Mouse (Mus musculus) forebrain, embryonic 11.5 days (tissue): ENCODE measurements around the gene Nrp2. TPM values are rescaled to one million over a fixed set of nuclear protein-coding genes. Genes with fewer than 3 reads are reported as not detected.
A peak's percentile ranks its signal among the peaks of the same experiment; 100 is the strongest.

Experiments
- ATAC-seq: fragments of 200-750 bp; cut with Nextera tagmentation; replicated peaks from 2 replicates; pipeline ENCODE4 v1.8.0; 2017; ENCODE audit warnings: moderate TSS enrichment; ENCODE audit not compliant: low FRiP score
- DNase-seq: peaks from one replicate; pipeline ENCODE4 v3.0.0-alpha.2; 2017; ENCODE audit warnings: low spot score
- H3K27ac ChIP-seq: fragments of 300-500 bp; sonication (generic); 2 replicates; pipeline ENCODE4 v1.5.1; 2014; ENCODE audit warnings: low read depth, low read length
- H3K27me3 ChIP-seq: fragments of 300-500 bp; sonication (generic); 2 replicates; pipeline ENCODE4 v1.6.1; 2014; ENCODE audit warnings: mild to moderate bottlenecking, low read length, mixed read lengths; ENCODE audit not compliant: control insufficient read depth, insufficient read depth
- H3K36me3 ChIP-seq: fragments of 300-500 bp; sonication (generic); 2 replicates; pipeline ENCODE4 v1.6.1; 2014; ENCODE audit warnings: mild to moderate bottlenecking, low read length, moderate library complexity, mixed read lengths; ENCODE audit not compliant: control insufficient read depth, insufficient read depth
- H3K4me1 ChIP-seq: fragments of 300-500 bp; sonication (generic); replicated peaks from 2 replicates; pipeline ENCODE4 v1.6.1; 2014; ENCODE audit warnings: low read length, mixed read lengths; ENCODE audit not compliant: control insufficient read depth, insufficient read depth
- H3K4me2 ChIP-seq: fragments of 300-500 bp; sonication (generic); 2 replicates; pipeline ENCODE4 v1.6.1; 2014; ENCODE audit warnings: low read depth, mild to moderate bottlenecking, low read length, moderate library complexity, mixed read lengths; ENCODE audit not compliant: severe bottlenecking
- H3K4me3 ChIP-seq: fragments of 300-500 bp; sonication (generic); 2 replicates; pipeline ENCODE4 v1.5.1; 2014; ENCODE audit warnings: low read depth, low read length
- H3K9ac ChIP-seq: fragments of 300-500 bp; sonication (generic); 2 replicates; pipeline ENCODE4 v1.6.1; 2014; ENCODE audit warnings: low read length
- H3K9me3 ChIP-seq: fragments of 300-500 bp; sonication (generic); 2 replicates; pipeline ENCODE4 v1.6.1; 2016; ENCODE audit warnings: low read length, mixed read lengths; ENCODE audit not compliant: control insufficient read depth
- WGBS: fragments of 180-500 bp; shearing (Covaris S2); extraction: QIAGEN DNeasy Blood & Tissue Kit; methylation state at CpG from one replicate; pipeline ENCODE4 v1.1.7; 2014; 5-methylcytosine and 5-hydroxymethylcytosine counted together
- polyA plus RNA-seq: library from polyadenylated mRNA; unstranded; fragments of >200 nt; fragmentation: Nextera tagmentation; extraction: Ambion mirVana; gene quantifications from 2 replicates; pipeline ENCODE4 v1.2.1, GENCODE M21; 2014

Gene Nrp2
- 20.7 and 21.1 TPM in 2 replicates for polyA plus RNA-seq

DNA sequence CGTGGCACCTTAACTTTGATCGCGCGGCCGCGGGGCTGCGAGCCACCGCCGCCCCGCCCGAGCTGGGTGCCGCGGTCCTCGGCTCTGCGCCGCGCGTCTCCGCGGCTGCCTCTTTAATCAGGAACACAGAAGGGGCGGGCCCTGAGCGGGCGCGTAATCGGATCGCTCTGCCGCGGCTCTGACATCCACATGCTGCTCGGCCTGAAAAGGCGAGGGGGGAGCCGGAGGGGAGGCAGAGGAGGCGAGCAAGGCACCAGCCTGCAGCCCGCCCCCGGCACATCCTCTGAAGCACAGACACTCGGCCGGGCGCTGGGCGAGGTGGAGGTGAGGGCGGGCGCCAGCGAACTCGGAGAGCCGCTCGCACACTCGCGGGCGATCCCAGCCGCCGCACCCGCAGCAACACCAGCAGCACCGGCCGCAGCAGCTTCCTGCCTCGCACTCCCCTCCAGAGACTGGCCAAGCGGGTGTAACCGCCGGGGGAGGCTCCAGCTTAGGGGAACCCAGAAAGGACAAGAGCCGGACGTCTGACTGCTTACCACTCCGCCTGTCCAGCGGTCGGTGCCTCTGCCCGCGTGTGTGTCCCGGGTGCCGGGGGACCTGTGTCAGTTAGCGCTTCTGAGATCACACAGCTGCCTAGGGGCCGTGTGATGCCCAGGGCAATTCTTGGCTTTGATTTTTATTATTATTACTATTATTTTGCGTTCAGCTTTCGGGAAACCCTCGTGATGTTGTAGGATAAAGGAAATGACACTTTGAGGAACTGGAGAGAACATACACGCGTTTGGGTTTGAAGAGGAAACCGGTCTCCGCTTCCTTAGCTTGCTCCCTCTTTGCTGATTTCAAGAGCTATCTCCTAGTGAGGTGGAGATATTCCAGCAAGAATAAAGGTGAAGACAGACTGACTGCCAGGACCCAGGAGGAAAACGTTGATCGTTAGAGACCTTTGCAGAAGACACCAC, at the start of gene Nrp2:
TSS of gene Nrp2 (plus strand) at position 128 of the 959 bp plus-strand sequence.
- Histone ChIP-seq H3K27me3 (peaks cover 41% of the 10 kb centered on the region), H3K4me1 (peaks cover 20% of the 10 kb centered on the region), H3K9ac (peak within 1 kb of the TSS; percentile 67), H3K36me3 (no peaks in the 10 kb centered on the region), H3K4me3 (peak within 1 kb of the TSS; percentile 63), H3K27ac (peak within 1 kb of the TSS; percentile 25; the same call in 1 of the 2 replicates), H3K9me3 (no peaks in the 10 kb centered on the region), H3K4me2 (peak within 1 kb of the TSS; percentile 98)
- DNase-seq, result peak; percentile 92
- WGBS, result under 1% methylated on average over 72 of the region's 76 CpGs
- peak; percentile 80 for ATAC-seq

DNA sequence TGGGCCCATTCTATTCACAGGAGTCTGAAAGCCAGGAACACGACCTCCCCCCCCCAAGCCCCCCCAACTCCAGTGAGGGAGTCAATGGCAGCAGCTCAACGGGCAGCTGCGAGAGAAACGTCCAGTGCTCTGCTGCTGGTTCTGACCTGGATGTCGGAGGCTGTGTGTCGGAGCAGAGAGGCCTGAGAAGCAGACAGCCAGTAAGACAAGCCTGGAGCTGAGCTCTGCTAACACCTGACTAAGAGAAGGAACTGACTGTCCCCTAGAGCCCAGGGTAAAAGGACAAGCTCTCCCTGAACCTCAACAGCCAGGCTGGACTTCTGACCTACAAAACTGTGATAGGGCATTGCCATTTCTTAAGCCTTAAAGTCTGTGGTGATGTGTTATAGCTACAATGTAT, 48.6 kb upstream of the Nrp2 start:
- ATAC-seq (no peak), DNase-seq (no peak)
- Histone ChIP-seq H3K9me3 (no peaks in the 10 kb centered on the region), H3K27ac (no peak overlapping the region), H3K4me2 (no peak overlapping the region), H3K9ac (no peak overlapping the region), H3K4me1 (no peaks in the 10 kb centered on the region), H3K36me3 (no peaks in the 10 kb centered on the region), H3K27me3 (no peaks in the 10 kb centered on the region), H3K4me3 (no peak overlapping the region)
- WGBS, result 68% methylated on average over 6 of the region's 6 CpGs

DNA sequence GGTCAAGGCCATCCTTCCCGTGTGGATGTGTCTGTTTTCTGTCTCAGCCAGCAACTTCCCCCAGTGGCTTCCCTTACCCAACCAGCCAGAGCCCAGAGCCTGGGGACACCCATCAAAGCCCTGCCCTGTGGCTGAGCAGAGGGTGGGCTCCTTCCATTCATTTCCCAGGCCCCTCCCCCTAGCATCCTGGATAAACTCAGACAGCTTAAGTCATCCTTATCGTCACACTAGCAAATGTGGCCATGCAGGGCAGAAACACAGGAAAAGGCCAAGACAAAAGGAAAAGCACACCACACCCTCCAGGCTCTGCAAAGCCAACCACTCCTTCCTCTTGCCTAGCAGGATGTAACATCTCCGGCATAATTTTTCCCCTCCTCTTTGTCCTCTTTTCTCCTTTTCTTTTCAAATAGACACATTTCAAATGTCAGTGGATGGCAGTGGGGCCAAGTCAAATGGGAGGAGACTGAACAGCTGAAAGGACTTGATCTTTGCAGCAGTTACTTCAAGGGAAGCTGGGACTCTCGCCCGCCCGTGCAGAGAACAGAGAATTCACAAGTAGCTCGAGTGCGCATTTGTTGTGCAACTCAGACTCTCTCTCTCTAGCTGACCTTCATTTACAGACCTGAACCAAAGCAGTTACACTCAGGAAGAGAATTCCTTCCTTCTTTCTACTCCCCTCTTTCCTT, 38.0 kb upstream of the Nrp2 start:
- ATAC-seq (no peak), DNase-seq (no peak)
- Histone ChIP-seq H3K9ac (no peak overlapping the region), H3K27me3 (no peaks in the 10 kb centered on the region), H3K4me2 (no peak overlapping the region), H3K36me3 (no peaks in the 10 kb centered on the region), H3K27ac (no peak overlapping the region), H3K4me1 (no peaks in the 10 kb centered on the region), H3K4me3 (no peak overlapping the region), H3K9me3 (no peaks in the 10 kb centered on the region)
- 59% methylated on average over 8 of the region's 8 CpGs for WGBS

DNA sequence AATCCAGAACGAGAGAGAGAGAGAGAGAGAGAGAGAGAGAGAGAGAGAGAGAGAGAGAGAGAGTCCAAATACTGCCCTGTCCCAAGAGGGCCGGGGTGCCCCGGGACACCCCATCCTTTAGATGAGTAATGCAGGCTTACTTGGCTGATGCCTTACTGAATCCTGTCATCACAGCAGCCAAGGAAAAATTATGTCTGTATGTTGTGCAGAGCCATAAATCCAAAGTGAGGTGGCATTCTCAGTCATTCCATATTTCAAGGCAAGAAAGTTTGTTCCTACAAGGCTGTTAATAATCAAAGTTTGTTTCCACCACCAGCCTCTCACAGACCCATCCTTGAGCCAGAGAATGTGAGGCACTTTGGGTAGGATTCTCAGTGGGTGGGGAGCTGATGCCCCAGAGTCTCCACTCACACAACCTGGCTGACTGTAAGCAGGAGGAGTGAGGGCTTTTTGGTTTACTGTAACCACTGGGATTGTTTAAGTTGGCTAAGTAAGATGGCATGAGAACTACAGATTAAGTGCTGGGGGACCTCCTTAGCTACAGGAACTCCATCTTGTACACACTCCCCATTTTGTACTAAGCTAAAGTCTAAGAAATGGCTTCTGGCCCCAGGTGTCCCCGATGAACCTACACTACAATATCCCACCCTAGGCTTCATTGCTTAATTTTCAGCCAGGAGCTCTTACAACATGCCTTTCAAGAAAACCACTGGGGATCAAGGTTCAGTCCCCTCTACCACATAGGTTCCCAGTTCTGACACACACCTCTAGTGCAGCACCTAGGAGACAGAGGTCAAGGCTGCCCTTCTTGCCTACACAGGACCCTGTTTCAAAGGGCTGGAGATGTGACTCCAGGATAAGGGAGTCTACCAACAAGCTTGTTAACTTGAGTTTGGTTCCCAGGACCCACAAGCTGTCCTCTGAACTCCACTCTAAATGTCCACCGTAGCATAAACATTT, 37.0 kb upstream of the Nrp2 start:
- H3K27me3 ChIP-seq, result no peaks in the 10 kb centered on the region
- H3K4me2 ChIP-seq, result no peak overlapping the region
- no peaks in the 10 kb centered on the region for H3K9me3 ChIP-seq
- whole genome bisulfite sequencing, result 87% methylated on average over 5 of the region's 5 CpGs
- ATAC-seq, result no peak
- H3K9ac ChIP-seq, result no peak overlapping the region
- H3K27ac ChIP-seq, result no peak overlapping the region
- no peaks in the 10 kb centered on the region for H3K36me3 ChIP-seq
- DNase-seq, result no peak
- H3K4me1 ChIP-seq, result no peaks in the 10 kb centered on the region
- H3K4me3 ChIP-seq, result no peak overlapping the region

DNA sequence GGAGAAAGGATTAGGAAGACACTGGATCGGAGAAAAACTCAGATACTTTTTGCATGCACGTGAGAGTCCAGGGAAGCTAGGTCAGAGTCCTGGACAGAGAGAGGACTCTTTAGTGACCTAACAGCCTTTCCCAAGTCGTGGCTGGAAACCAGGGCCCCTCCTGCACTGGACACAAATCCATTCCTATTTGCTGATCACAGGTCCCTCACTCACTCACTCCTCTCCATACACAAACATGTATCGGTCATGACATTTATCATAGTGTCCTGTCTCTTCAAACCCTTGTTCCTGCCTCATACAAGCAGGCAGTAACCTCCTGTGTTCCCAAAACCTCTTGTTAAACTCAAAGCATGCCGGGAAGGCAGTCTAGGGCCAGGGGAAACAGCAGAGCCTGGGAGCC, 36.3 kb upstream of the Nrp2 start:
- no peak overlapping the region for H3K9ac ChIP-seq
- WGBS, result 80% methylated on average over 5 of the region's 5 CpGs
- H3K27ac ChIP-seq, result no peak overlapping the region
- H3K4me3 ChIP-seq, result no peak overlapping the region
- ATAC-seq (no peak), DNase-seq (no peak)
- H3K4me1 ChIP-seq, result no peaks in the 10 kb centered on the region
- no peaks in the 10 kb centered on the region for H3K9me3 ChIP-seq
- H3K27me3 ChIP-seq, result no peaks in the 10 kb centered on the region
- H3K36me3 ChIP-seq, result no peaks in the 10 kb centered on the region
- no peak overlapping the region for H3K4me2 ChIP-seq

DNA sequence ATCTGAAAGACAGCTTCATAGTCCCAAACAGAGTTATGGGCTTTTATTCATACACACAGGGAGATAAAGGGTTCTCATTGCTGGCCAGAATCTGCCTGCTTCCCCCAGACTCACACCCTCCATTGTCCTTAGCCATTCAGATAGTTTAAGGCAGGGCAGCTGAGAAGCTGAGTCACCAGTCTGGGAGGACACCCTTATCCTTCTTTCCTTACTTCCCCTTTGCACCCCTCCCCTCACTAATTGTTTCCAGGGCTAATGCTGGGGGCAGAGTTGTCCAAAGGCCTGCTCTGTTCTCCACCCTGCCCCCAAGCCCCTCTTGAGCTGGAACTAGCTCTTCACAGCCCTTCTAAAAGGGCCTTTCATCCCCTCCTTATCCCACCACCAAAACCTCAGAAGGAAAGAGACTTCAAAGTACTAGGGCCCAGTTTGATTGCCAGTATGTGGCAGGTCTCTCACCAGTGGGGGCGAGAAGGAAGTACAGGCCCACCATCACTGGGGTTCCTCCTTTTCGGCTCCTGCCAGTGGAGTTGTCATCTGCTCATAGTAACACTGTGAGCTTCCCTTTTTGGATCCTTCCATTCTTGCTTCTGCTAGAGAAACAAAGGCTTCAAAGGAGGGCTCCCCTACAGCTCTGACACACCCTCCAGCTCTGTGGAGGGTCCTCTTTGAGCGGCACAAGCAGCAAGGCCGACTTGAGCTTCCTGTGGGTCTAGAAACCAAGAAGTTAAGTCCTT, 24.3 kb upstream of the Nrp2 start:
- H3K27ac ChIP-seq, result no peak overlapping the region
- H3K4me3 ChIP-seq, result no peak overlapping the region
- H3K9ac ChIP-seq, result no peak overlapping the region
- no peaks in the 10 kb centered on the region for H3K9me3 ChIP-seq
- ATAC-seq, result no peak
- H3K4me1 ChIP-seq, result peaks cover 9% of the 10 kb centered on the region
- H3K36me3 ChIP-seq, result no peaks in the 10 kb centered on the region
- WGBS, result 47% methylated on average over 4 of the region's 4 CpGs
- H3K27me3 ChIP-seq, result no peaks in the 10 kb centered on the region
- no peak overlapping the region for H3K4me2 ChIP-seq
- DNase-seq, result no peak

DNA sequence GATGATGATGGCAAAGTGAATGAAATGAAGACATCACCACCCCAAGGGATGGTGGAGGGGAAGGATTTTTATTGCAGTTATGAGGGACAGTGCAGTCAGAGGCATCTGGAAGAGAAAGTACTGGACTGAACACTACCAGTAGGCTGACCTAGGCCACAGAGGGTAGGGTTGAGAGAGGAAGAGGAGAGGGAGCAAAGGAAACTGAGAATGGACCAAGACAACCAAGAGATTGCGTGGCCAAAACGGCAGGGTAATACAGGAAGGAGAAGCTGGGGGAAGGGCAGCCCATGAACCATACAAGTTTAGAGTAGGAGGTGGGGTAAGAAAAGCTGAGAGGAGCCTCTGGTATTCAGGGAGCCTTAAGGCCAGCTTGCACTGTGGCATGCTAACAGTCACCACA, 23.6 kb upstream of the Nrp2 start:
- H3K4me3 ChIP-seq, result no peak overlapping the region
- H3K36me3 ChIP-seq, result no peaks in the 10 kb centered on the region
- DNase-seq (no peak), ATAC-seq (no peak)
- H3K9me3 ChIP-seq, result no peaks in the 10 kb centered on the region
- H3K27ac ChIP-seq, result no peak overlapping the region
- WGBS, result 93% methylated on average over 2 of the region's 2 CpGs
- peaks cover 9% of the 10 kb centered on the region for H3K4me1 ChIP-seq
- H3K4me2 ChIP-seq, result no peak overlapping the region
- H3K9ac ChIP-seq, result no peak overlapping the region
- no peaks in the 10 kb centered on the region for H3K27me3 ChIP-seq
